Mouse (Mus musculus) olfactory bulb, adult 2 months (tissue): ENCODE data around the gene Pmel.

Source experiments
- CTCF ChIP-seq: fragments of 200-500 bp; IDR thresholded peaks from 2 replicates; pipeline ENCODE4 v1.5.1; 2012; ENCODE audit warnings: low read depth, mild to moderate bottlenecking, low read length, moderate library complexity; ENCODE audit not compliant: insufficient read depth
- POLR2A ChIP-seq: fragments of 200-500 bp; IDR thresholded peaks from 2 replicates; pipeline ENCODE4 v1.6.1; 2012; ENCODE audit warnings: mild to moderate bottlenecking, low read depth, low read length, moderate library complexity; ENCODE audit not compliant: insufficient read depth

DNA sequence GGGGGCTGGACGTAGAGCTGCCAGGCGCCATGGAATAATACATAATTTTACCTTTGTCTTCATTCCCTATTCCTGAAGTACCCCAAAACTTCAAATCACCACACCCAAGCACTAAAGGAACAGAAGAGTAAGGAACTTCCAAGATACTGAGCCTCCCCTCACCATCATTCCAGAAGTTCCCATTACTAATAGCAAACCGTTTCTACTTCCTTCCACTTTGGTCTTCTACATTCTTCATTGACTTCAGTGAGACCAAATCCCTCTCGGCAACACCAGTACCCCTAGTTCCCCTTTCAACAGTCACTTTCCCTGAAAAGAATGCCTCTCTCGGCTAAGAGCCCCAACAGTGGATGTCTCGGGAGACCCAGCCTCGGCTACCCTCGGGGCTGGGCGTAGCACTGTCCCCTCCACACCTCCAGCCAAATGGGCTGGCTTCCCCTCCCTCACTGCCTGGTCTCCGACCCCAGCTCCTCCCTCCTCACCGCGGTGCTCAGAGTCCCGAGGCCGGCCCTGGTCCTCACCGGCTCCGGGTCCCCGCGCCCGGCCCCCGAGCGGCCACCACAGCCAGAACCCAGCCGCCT, 8.5 kb upstream of the Pmel start:
- TF ChIP-seq CTCF (no peak), POLR2A (no peak)
